Mouse (Mus musculus): Measurements from ENCODE around the gene Arl8b. TPM values are rescaled to one million over a fixed set of nuclear protein-coding genes. Genes with fewer than 3 reads are reported as not detected.

The Arl8b gene
- polyA plus RNA-seq, 1 experiment from 2014 or later: 104 TPM

- peak; percentile 98 for ATAC-seq (ENCODE audit: low read depth)
- under 1% methylated on average over 61 of the region's 67 CpGs for WGBS
Measured at GRCm38 (mm10) chr6:108828234-108828868, 45.5 kb downstream of the Arl8b start, which contains the start of gene Edem1. TSS of gene Edem1 (plus strand) at chr6:108828641.

GRCm38 (mm10) chr6:108828872-108829271 is 46.0 kb downstream of the Arl8b start:
- WGBS: under 1% methylated on average over 54 of the region's 56 CpGs
- Histone ChIP-seq H3K4me2 (peak overlapping the region; percentile 92), H3K4me3 (peak overlapping the region; percentile 94), H3K9ac (peak overlapping the region; percentile 91), H3K4me1 (replicated peaks) (peaks cover 27% of the 10 kb centered on the region), H3K36me3 (no peaks in the 10 kb centered on the region), H3K27me3 (no peaks in the 10 kb centered on the region), H3K27ac (replicated peaks) (peak overlapping the region; percentile 76), H3K9me3 (no peaks in the 10 kb centered on the region)
- ATAC-seq (ENCODE audit: low read depth): peak; percentile 65

More at GRCm38 (mm10) chr6:108828234-108828868, 45.5 kb downstream of the Arl8b start, which contains the start of gene Edem1:
- Histone ChIP-seq H3K36me3 (peaks cover 4% of the 10 kb centered on the region), H3K4me3 (peak within 1 kb of the TSS; percentile 94), H3K4me1 (replicated peaks) (peaks cover 27% of the 10 kb centered on the region), H3K27ac (replicated peaks) (peak within 1 kb of the TSS; percentile 76), H3K4me2 (peak within 1 kb of the TSS; percentile 92), H3K9me3 (no peaks in the 10 kb centered on the region), H3K9ac (peak within 1 kb of the TSS; percentile 91), H3K27me3 (no peaks in the 10 kb centered on the region)

- no peak for ATAC-seq (ENCODE audit: low read depth)
- 22% methylated on average over 22 of the region's 22 CpGs for WGBS
Measured at GRCm38 (mm10) chr6:108829386-108830370, 46.8 kb downstream of the Arl8b start.

GRCm38 (mm10) chr6:108832170-108832569 is 49.3 kb downstream of the Arl8b start:
- Histone ChIP-seq H3K9ac (no peak overlapping the region), H3K4me3 (no peak overlapping the region), H3K4me2 (no peak overlapping the region), H3K9me3 (no peaks in the 10 kb centered on the region), H3K27me3 (no peaks in the 10 kb centered on the region), H3K27ac (replicated peaks) (no peak overlapping the region), H3K36me3 (no peaks in the 10 kb centered on the region), H3K4me1 (replicated peaks) (peaks cover 34% of the 10 kb centered on the region)
- 76% methylated on average over 1 of the region's 1 CpGs for WGBS
- no peak for ATAC-seq (ENCODE audit: low read depth)

More at GRCm38 (mm10) chr6:108829386-108830370, 46.8 kb downstream of the Arl8b start:
- peak overlapping the region; percentile 92 for H3K4me2 ChIP-seq
- H3K27ac ChIP-seq (replicated peaks): peak overlapping the region; percentile 76; the same call in 1 of the 2 replicates
- no peaks in the 10 kb centered on the region for H3K36me3 ChIP-seq
- H3K27me3 ChIP-seq: no peaks in the 10 kb centered on the region
- peak overlapping the region; percentile 91 for H3K9ac ChIP-seq
- no peaks in the 10 kb centered on the region for H3K9me3 ChIP-seq
- peaks cover 27% of the 10 kb centered on the region for H3K4me1 ChIP-seq (replicated peaks)
- peak overlapping the region; percentile 94 for H3K4me3 ChIP-seq

GRCm38 (mm10) chr6:108832989-108833388 is 50.1 kb downstream of the Arl8b start:
- no peak overlapping the region for H3K4me2 ChIP-seq
- no peak overlapping the region for H3K27ac ChIP-seq (replicated peaks)
- H3K9me3 ChIP-seq: no peaks in the 10 kb centered on the region
- H3K4me3 ChIP-seq: no peak overlapping the region
- no peak for ATAC-seq (ENCODE audit: low read depth)
- no peak overlapping the region for H3K9ac ChIP-seq
- H3K27me3 ChIP-seq: no peaks in the 10 kb centered on the region
- WGBS: 90% methylated on average over 6 of the region's 6 CpGs
- H3K4me1 ChIP-seq (replicated peaks): peaks cover 31% of the 10 kb centered on the region
- H3K36me3 ChIP-seq: peaks cover 3% of the 10 kb centered on the region; the same call in 1 of the 2 replicates

GRCm38 (mm10) chr6:108833963-108834697 is 51.2 kb downstream of the Arl8b start:
- Histone ChIP-seq H3K9me3 (no peaks in the 10 kb centered on the region), H3K4me1 (replicated peaks) (peaks cover 28% of the 10 kb centered on the region), H3K9ac (no peak overlapping the region), H3K4me2 (no peak overlapping the region), H3K4me3 (no peak overlapping the region), H3K27ac (replicated peaks) (no peak overlapping the region), H3K36me3 (peaks cover 5% of the 10 kb centered on the region; the same call in 1 of the 2 replicates), H3K27me3 (no peaks in the 10 kb centered on the region)
- no peak for ATAC-seq (ENCODE audit: low read depth)
- 93% methylated on average over 8 of the region's 8 CpGs for WGBS

- Histone ChIP-seq H3K4me3 (no peak overlapping the region), H3K9ac (no peak overlapping the region), H3K4me2 (no peak overlapping the region), H3K27me3 (no peaks in the 10 kb centered on the region), H3K4me1 (replicated peaks) (peaks cover 16% of the 10 kb centered on the region; the same call in 1 of the 2 replicates), H3K27ac (replicated peaks) (no peak overlapping the region), H3K36me3 (peaks cover 15% of the 10 kb centered on the region), H3K9me3 (no peaks in the 10 kb centered on the region)
- no peak for ATAC-seq (ENCODE audit: low read depth)
- WGBS: 84% methylated on average over 16 of the region's 16 CpGs
Measured at GRCm38 (mm10) chr6:108835765-108836691, 53.1 kb downstream of the Arl8b start.

GRCm38 (mm10) chr6:108837081-108837480 is 54.2 kb downstream of the Arl8b start:
- 91% methylated on average over 4 of the region's 4 CpGs for WGBS
- Histone ChIP-seq H3K4me3 (no peak overlapping the region), H3K27ac (replicated peaks) (no peak overlapping the region), H3K9ac (no peak overlapping the region), H3K36me3 (peaks cover 24% of the 10 kb centered on the region), H3K9me3 (no peaks in the 10 kb centered on the region), H3K27me3 (no peaks in the 10 kb centered on the region), H3K4me2 (no peak overlapping the region), H3K4me1 (replicated peaks) (peaks cover 7% of the 10 kb centered on the region; the same call in 1 of the 2 replicates)
- ATAC-seq (ENCODE audit: low read depth): no peak

- Histone ChIP-seq H3K36me3 (peaks cover 24% of the 10 kb centered on the region), H3K9ac (no peak overlapping the region), H3K4me3 (no peak overlapping the region), H3K27me3 (no peaks in the 10 kb centered on the region), H3K9me3 (no peaks in the 10 kb centered on the region), H3K4me1 (replicated peaks) (peaks cover 7% of the 10 kb centered on the region; the same call in 1 of the 2 replicates), H3K27ac (replicated peaks) (no peak overlapping the region), H3K4me2 (no peak overlapping the region)
- 90% methylated on average over 4 of the region's 4 CpGs for WGBS
- ATAC-seq (ENCODE audit: low read depth): no peak
Measured at GRCm38 (mm10) chr6:108837958-108838357, 55.1 kb downstream of the Arl8b start.

- no peak overlapping the region for H3K4me3 ChIP-seq
- H3K9me3 ChIP-seq: no peaks in the 10 kb centered on the region
- WGBS: 94% methylated on average over 4 of the region's 4 CpGs
- H3K4me1 ChIP-seq (replicated peaks): peaks cover 7% of the 10 kb centered on the region; the same call in 1 of the 2 replicates
- no peak for ATAC-seq (ENCODE audit: low read depth)
- peaks cover 37% of the 10 kb centered on the region for H3K36me3 ChIP-seq
- no peak overlapping the region for H3K27ac ChIP-seq (replicated peaks)
- H3K4me2 ChIP-seq: no peak overlapping the region
- no peak overlapping the region for H3K9ac ChIP-seq
- H3K27me3 ChIP-seq: no peaks in the 10 kb centered on the region
Measured at GRCm38 (mm10) chr6:108839432-108839831, 56.5 kb downstream of the Arl8b start.
